Mouse (Mus musculus) frontal cortex, postnatal 25 days (tissue): ENCODE results near the gene Primpol.

Source experiments
- DNase-seq, 2 experiments: peaks; one replicate each; pipeline ENCODE4 v3.0.0; 2022; ENCODE audit warnings: low spot score in 2 of 2

Gene Primpol

DNA sequence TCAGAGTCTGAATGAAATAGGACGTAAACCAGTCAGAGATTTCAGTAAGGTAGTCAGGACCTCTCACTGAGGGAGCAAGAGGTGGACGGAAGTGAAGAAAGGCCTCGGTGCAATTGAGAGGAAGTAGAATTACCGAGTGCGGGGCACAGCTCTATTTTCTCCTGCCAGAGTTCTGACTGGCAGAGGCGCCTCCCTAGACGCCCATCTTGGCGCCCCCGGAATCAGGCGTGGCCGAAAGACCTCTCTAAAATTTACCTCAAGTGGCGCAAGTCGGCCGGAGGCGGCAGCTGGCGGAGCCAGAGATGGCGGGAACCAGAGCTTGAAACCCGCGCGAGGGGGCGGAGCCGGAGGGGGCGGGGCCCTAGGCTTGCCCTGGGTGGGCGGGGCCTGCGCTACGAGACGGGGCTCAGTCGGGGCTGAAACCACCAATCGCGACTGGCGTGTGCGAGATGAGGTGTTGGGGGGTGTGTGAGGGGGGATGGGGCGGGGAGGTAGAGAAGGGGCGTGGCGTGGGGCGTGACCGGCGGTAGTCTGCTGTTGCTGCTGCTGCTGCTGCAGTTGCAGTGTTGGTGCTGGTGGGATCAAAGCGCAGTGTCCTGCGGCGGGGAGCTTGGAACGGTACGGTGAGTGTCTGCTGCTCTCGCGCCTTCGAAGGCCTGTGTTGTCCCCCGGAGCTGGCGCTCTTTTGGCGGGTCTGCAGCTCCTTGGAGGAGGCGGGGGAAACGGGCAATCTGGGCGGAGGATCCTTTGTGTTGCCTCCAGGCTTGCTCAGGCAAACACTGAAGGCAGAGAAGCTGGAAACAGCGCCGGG, at the start of gene Primpol, which contains the start of gene Casp3:
Gene Primpol (minus strand): TSS at position 334 of the 811 bp plus-strand sequence.
Gene Casp3 (plus strand): TSS at position 413 of the 811 bp plus-strand sequence.
- peak; percentile 80 to 91 for DNase-seq

DNA sequence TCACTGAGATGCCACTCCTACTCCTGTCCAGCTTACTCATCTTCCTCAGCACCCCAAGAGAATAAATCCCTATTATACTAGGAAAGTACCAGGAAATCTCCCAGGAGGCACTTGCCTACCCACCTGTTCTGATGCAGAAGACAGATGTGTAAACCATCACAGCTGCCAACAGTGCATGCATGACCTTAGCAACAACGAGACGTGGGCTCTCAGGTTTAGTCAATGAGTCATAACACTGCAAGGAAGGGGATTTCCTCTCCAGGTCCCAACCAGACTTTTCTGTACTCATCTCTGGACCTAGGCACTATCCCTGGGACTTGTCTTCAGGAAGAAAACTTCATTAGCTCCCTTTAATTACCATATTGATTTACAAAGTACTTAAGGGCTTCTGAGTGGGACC, 38.9 kb upstream of the Primpol start:
- no peak for DNase-seq

DNA sequence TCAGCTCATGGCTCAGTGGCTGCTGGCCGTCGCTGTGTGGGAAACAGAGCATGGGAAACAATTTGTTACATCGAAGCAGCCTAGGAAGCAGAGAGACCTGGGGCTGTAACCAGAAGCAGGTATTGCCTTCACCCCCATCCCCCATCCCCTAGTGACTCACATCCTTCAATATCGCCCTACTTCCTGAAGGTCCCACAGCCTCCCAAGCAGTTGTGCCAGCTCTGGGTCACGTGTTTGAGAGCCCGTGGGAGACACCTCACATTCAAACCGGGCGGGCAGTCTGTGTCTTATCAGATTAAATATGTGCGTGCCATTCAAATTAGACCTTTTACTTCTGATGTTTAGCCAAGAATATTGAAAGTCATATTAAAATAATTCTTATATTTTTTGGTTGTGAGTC, 34.9 kb upstream of the Primpol start:
- DNase-seq, result no peak

DNA sequence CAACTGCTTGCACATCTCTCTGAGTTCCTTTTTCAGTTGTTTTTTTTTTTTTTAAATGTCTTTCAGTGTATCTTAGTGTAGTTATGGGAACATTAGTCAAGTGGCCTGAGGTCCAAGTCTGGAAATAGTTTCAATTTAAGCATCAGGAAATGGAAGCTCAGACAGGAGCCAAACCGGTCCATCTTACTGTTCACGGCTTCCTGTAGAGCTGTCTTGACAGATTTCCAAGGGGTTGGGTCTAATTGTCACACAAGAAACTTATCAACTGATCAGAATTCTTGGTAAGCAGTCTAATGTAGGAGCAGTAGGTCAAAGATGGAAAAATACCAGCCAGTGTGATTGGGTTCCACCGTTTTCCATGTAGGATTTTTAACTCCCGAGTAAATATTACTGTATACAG, 31.4 kb upstream of the Primpol start:
- DNase-seq, result no peak

DNA sequence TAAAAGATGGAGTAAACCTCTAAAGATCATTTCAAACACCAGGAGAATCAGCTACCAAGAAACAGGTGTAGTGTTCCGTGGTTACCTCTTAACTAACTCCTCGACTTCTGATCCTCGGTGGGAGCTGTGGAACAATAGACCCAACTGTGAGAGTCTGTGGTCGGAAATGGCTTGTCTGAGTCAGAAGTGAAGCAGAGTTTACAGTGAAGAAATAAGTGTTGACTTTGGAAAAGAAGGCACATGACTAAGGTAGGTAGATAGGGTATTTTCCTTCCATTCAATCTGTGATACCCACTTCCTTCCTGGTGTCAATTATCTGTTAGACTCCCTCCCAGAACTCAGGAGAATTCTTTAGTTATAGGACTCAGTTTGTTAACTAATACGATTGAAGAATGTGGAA, 24.3 kb upstream of the Primpol start:
- DNase-seq, result no peak

DNA sequence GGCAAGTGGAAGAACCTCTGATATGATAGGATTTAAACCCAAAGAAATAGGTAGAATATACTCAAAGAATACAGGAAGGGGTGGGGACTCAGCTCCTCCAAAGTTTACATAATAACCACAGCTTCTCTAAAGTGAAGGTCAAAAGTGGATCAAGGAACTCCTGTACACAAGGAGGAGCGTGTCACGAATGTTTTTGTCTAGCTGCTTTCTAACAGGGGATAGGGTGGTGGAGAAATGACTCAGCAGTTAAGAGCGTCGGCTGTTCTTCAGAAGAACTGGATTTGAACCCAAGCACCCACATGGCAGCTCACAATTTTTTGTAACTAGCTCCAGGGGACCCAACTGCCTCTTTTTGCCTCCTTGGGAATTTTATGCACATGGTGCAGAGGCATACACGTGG, 22.8 kb upstream of the Primpol start:
- DNase-seq, result no peak

DNA sequence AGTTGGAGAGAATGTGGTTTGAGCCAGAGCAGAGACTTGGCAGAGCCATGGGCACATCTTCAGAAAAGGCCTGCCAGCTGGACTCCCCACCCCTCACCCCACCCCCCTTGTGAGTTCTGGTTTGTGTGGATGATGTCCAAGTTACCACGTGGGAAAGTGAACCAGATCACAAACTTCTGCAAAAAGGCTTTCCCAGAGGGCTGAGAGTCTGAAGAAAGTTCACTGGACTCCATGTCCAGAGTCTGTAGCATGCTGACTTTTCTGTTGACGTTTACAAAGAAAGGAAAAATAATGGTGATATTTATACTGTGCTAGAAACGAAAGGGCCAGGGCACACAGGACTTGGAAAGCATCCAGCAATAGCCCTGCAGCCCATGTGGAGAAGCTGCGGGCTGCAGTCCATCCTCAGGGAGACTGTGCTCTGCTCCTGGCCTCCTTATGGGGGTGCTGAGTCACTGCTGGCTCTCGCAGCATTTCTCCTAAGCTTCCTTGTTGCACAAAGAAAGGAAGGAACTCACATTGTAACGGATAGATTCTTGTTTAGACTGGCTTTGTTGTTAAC, 22.1 kb upstream of the Primpol start:
- no peak for DNase-seq

DNA sequence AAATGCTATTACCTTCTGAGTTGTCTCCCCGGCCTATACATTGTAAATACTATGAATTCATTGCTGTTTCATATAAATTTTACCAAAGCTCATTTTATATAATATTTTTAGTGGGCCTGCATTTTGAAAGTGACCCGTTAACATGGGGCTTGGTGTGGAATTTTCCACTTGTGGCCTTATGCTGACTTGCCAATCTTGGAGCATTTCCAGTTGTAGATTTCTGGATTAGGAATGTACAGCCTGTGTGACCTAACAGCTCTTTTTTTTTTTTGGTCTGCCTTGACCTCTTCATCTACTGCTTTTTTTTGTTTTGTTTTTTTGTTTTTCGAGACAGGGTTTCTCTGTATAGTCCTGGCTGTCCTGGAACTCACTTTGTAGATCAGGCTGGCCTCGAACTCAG, 13.9 kb upstream of the Primpol start:
- no peak for DNase-seq

DNA sequence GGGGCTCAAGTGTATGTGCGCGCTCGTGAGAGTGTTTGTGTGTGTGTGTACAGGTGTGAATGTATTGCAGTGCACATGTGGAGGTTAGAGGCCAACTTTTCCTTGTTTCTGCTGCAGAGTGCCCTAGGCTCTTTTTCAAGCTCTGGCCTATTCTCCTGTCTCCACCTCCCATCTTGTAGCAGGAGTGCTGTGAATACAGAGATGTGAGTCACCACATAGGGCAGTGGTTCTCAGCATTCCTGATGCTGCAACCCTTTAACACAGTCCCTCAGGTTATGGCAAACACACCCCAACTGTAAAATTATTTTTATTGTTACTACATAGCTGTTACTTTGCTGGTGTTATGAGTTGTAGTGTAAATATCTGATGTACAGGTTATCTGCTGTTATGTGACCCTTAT, 13.4 kb upstream of the Primpol start:
- no peak for DNase-seq

DNA sequence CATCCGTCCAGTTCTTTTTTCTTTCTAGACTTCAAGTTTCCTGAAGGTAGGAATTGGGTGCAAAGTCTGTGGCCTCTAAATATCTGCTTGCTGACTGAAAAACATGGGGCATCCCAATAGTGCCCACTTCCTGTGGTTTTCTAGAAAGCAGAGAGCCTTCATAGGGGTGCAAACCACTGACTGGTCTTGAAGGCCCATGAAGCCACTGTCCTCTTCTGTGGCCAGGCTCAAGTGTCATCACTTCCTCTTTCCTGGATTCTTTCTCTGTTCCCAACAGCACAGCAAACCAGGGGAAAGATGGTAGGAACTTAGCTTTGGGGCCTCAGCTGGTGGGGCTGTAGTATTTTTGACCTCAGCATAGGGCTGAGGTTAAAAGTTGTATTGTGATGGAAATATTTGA, 11.6 kb upstream of the Primpol start:
- no peak for DNase-seq

DNA sequence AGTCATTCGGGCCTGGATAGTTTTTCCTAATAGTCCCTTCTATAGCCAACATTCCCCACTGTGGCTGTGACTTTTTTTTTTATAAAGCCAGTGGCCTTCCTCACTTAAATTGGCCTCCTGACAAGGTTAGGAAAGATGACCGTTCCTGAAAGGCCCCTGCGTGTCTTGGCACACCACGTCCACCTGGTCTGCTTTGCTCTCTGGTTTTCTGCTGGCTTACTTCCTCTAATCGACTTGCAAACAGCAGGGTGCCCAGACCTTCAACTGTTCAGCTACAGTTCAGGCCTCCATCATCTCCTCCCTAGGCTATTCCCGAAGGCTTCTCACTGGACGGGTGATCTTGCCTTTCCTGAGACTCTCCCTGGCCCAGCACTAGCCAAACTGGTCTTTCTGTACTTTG, 10.9 kb upstream of the Primpol start:
- DNase-seq, result no peak

DNA sequence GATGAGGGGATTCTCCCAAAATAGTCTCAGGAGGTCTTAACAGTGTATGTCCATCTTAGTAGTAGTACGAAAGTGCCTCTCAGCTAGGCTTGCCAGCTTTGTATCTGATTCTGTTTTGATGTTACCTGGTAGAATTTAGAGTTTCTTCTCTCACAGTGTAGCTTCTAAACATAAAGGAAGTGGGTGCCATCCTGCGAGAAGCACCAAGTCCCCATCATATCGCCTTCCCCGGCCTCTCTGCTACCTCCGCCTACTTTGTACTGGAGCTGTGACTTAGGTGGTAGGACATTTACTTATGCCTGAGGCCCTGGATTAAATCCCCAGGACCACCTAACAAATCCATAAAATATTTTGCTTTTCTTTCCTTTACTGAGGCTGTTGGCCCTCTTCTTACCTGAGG, 9.6 kb upstream of the Primpol start:
- DNase-seq, result no peak

DNA sequence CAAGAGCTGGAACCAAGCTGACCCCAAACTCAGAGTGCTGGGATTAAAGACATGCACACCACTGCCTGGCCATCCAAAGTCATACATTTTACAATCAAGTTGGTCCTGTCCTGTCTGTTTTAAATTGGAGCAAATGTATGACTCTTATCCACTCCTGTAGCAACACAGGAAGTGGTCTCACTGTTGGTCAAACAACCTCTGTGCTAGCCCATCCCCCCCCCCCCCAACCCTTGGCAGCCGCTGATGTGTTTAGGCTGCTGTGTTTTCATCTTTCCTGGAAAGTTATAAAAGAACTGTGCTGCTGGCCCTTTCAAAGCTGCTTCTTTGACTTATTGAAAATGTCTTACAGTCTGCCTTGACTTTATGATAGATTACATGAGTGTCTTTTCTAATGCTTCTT, 8.2 kb upstream of the Primpol start:
- no peak for DNase-seq

DNA sequence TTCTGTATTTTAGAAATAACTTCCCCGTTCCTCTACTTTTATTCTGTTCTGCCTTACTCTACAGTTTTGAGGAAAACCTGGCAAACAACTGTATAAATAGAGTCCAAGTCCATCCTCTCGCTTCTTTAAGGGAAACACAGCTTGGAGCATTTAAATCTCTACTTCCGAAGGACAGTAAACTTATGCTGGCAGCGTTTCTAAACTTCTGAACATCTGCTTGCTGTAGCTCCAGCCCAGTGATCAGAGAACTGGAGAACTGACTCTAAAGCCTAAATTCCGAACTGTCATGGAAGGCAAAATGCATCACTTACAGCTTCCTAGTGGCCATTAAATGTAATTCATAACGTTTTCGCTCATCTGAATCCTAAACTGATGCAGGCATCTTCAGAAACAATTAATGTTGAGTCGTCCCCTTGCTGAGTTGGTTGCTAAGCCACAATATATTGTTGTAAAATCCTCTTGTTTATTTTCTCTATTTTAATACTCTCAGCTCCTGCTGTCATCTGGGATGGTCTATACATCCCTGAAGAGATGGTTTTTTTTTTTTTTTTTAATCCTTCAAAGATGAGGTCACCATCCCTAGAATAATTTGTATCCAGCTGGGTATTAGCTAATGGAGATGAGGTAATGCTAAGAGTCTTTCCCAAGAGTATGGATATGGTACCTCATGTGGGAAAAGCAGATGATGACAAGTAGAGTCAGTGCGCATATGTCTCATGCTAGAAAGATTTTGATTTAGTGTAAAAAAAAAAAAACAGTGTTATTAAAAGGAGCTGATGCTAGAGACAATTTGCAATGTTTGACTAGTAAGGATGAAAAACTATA, 5.6 kb upstream of the Primpol start:
- DNase-seq, result no peak

DNA sequence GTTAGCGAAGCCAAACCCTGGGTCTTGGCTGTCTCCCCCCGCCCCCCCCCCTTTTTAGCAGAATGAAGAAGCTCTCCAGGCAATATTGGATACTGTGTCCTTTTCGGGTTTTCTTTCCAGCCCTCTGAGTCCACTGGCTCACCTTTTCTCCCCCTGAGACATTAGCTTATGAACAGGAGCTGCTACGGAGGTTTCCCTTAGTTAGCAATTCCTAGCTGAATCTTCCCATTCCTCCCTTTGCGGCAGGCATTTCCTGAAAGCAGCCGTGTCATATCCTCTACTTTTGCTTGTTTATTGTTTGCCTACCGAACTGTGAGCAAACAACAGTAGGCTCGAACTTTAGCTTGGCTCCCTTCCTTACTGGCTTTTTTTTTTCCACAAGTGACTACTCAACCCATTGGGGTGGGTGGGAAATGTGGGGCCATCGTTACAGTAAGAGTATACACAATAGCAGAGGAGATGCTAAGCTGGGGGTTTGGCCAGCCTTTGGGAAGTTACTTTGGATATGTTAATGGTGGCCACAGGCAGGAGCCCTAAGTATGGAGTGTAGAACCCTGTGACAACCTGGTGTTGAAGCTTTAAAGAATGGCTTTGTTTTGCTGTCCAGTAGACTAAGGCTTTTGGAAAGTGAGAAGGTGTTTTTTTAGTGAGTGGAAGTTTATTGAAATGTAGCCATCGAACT, 1.8 kb upstream of the Primpol start:
- DNase-seq, result no peak

DNA sequence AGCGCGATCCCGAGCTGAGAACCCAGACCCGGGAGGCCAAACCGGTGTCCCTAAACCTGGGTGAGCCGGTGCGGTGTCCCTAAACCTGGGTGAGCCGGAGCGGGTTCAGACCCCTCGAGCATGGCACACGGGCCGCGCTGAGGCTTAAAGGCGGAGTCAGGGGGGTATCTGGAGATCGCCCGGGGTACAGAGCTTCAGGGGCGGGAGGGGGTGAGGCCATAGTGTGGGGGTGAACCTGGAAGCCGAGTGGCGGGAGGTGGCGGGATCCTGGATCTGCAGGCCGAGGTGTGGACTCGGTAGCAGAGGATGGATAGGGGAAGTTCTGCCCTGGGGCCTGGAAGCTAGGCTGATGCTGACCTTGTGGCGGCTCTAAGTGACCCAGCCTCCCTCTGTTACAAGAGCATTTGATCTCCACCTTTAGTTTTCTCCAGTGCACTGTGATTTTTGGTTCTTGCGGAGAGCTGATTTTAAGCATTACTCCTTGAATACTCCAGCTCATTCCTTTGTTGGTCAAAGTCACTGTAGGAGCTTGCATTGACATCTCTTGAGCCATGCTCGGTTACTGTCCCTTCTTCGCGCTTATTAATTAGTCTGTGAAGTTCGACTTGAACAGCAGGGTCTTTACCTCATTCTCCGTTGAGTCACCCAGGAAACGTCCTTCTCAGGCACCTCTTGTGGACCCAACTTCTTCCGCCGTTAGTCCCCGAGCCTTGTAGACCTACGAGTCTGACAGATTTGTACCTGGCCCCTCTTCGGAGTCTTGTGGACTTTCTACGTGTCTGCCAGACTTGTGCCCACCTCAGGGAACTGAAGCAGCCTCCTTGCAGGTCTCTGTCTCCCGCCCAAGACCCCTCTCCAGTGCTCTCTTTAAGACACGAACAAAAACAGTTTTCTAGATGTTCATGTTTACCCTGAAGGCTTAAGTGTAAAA, 943 bp upstream of the Primpol start:
- DNase-seq, result no peak

DNA sequence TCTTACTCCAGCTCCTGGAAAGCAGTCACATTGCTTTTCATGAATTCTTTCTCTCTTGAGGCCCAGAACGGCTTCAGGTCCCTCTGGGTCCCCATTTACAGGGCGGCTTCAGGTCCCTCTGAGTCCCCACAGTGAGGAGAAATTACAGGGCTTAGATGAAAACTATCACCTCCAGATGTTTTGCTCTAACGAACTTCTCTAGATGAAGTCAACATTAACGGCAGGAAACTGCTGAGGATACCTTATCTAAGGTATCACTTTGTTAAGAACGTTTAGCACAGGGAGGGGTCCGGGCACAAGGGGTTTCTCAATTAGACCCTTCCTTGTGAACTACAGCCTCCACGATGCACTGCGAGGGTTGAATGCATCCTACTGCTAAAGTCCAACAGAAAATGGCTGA, 1.1 kb downstream of the Primpol start:
- DNase-seq, result no peak

DNA sequence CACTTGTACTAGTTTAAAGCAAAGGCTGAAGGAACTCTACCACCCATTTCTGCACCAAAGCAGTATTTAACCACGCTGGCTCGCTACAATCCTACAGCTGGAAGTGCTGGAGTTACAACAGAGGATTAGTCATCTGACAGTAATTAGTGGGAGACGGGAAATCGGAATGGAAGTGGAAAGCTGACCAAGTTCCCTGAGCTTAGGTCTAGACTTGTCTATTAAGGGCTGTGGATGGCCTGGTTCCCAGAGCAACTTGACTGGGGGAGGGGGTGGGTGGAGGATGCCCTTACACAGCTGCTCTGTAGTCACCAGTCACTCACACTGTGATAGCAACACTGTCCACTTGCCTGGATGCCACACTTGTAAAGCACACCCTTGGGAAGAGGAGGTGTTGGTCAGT, 3.6 kb downstream of the Primpol start:
- DNase-seq, result no peak

DNA sequence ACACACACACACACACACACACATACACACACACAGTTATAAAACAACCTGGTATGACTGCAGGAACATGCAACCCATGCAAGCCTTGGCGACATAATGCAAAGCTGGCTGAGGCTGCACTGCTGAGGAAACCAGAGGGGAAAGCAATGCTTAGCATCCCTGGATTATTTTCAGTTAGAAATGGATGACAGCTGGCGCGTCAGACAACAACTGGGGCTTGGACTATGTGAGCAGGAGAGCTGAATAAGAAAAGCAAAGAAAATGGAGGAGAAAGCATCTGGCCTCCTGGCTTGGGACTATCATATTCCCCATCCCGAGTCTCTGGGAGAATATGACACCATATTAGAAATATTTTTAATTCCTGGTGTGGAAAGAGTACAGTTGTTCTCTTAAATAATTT, 4.1 kb downstream of the Primpol start:
- no peak for DNase-seq

DNA sequence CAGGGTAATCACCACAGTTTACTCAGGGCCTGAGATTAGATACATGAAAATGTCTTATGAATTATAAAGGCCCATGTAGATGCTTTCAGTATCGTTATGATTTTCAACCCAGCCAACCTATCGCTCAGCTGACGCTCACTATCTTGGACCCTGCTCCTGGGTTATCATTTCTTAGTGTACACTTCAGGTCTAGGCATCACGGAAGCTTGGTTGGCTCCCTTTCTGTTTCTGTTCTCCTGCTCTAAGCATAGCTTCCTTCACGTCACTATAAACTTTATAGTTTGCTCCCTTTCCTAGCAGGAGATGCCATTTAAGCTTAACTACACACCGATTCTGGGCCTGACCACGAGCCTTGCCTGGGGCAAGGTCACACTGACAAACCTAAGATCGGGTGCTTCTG, 5.5 kb downstream of the Primpol start:
- DNase-seq, result no peak

DNA sequence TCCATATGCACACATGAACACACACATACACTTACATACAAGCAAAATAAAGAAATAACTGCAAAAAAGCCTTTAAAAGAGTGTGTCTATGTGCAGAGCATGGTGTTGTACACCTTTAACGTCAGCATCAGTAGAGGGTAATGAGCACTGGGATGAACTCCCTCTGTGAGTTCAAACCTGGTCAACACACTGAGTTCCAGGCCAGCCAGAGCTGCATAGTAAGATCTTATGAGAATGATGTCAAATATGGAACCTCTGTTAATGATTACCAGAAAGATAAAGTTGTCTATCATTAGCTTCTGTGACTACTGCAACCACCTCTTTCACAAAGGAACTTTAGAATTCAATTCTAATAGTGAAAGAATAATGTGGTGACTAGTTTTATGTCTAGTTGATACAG, 10.1 kb downstream of the Primpol start:
- no peak for DNase-seq
